Mouse (Mus musculus) heart, adult 2 months (tissue): ENCODE results near the gene Mef2a.

Experiments used
- CTCF ChIP-seq: fragments of 200-600 bp; IDR thresholded peaks from 2 replicates; pipeline ENCODE4 v1.8.1; 2022; ENCODE audit warnings: antibody characterized with exemption, mild to moderate bottlenecking, moderate library complexity
- POLR2A ChIP-seq: fragments of 200-500 bp; IDR thresholded peaks from 2 replicates; pipeline ENCODE4 v1.6.1; 2011; ENCODE audit warnings: mild to moderate bottlenecking, low read depth, low read length, control low read depth; ENCODE audit not compliant: insufficient read depth

DNA sequence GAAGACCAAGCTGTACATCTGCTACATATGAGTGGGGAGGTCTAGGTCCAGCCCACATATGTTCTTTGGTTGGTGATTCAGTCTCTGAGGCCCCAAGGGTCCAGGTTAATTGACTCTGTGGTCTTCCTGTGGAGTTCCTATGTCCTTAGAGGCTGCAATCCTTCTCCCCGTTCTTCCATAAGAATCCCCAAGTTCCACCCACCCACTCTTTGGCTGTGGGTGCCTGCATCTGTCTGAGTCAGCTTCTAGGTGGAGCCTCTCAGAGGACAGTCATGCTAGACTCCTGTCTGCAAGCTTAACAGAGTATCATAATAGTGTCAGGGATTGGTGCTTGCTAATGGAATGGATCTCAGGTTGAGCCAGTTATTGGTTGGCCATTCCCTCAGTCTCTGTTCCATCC lies 159.1 kb downstream of the Mef2a start:
- TF ChIP-seq CTCF (no peak), POLR2A (no peak)
